Mouse (Mus musculus): ENCODE measurements at regions not wholly inside any gene's neighbourhood (a gene's known extent, or its start where the extent isn't known, plus 50 kb on each side); places are given as distances from the start of the nearest gene placed in this dataset.
A peak's percentile ranks its signal among the peaks of the same experiment; 100 is the strongest.

- DNase-seq: no peak
Observed at GRCm38 (mm10) chr3:131922733-131923132, 162.4 kb upstream of the Dkk2 start.

- DNase-seq: no peak
Observed at GRCm38 (mm10) chr3:131940896-131941295, 144.2 kb upstream of the Dkk2 start.

GRCm38 (mm10) chr3:131941961-131942753, 142.9 kb upstream of the Dkk2 start:
- peak; percentile 44 to 49 for DNase-seq

- no peak for DNase-seq
Observed at GRCm38 (mm10) chr3:131943436-131943835, 141.7 kb upstream of the Dkk2 start.

- DNase-seq: no peak
Observed at GRCm38 (mm10) chr3:131955771-131956170, 129.3 kb upstream of the Dkk2 start.

GRCm38 (mm10) chr3:131960636-131961035, 124.5 kb upstream of the Dkk2 start:
- no peak for DNase-seq

GRCm38 (mm10) chr3:131961571-131961970, 123.5 kb upstream of the Dkk2 start:
- DNase-seq: no peak

- no peak for DNase-seq
Observed at GRCm38 (mm10) chr3:131962870-131963269, 122.2 kb upstream of the Dkk2 start.

- no peak for DNase-seq
Observed at GRCm38 (mm10) chr3:131964952-131965351, 120.1 kb upstream of the Dkk2 start.

GRCm38 (mm10) chr3:131965456-131966160, 119.5 kb upstream of the Dkk2 start:
- DNase-seq: no peak

- DNase-seq: no peak
Observed at GRCm38 (mm10) chr3:131967288-131967687, 117.8 kb upstream of the Dkk2 start.

- no peak for DNase-seq
Observed at GRCm38 (mm10) chr3:131970827-131971226, 114.3 kb upstream of the Dkk2 start.

- DNase-seq: peak; percentile 71 to 74
Observed at GRCm38 (mm10) chr3:131975940-131976628, 109.0 kb upstream of the Dkk2 start.

GRCm38 (mm10) chr3:131983292-131983691, 101.8 kb upstream of the Dkk2 start:
- DNase-seq: no peak

GRCm38 (mm10) chr3:131998838-131999613, 86.1 kb upstream of the Dkk2 start:
- DNase-seq: no peak

GRCm38 (mm10) chr3:132006191-132006590, 78.9 kb upstream of the Dkk2 start:
- DNase-seq: peak; percentile 9 to 36

GRCm38 (mm10) chr3:132006912-132007311, 78.2 kb upstream of the Dkk2 start:
- no peak for DNase-seq

GRCm38 (mm10) chr3:132007356-132007755, 77.7 kb upstream of the Dkk2 start:
- DNase-seq: peak in 1 of 2 experiments; percentile 15

GRCm38 (mm10) chr3:132015205-132015604, 69.9 kb upstream of the Dkk2 start:
- DNase-seq: no peak

- DNase-seq: no peak
Observed at GRCm38 (mm10) chr3:132017485-132018261, 67.4 kb upstream of the Dkk2 start.

GRCm38 (mm10) chr3:132018505-132018904, 66.6 kb upstream of the Dkk2 start:
- DNase-seq: no peak

GRCm38 (mm10) chr3:132022032-132022431, 63.1 kb upstream of the Dkk2 start:
- no peak for DNase-seq
